Comparison of ENCODE assay signal across 8 mouse cellular contexts in genomic region chr1:140183208-140183607, GRCm38 (mm10). TPM values are rescaled to one million over a fixed set of nuclear protein-coding genes. Genes with fewer than 3 reads are reported as not detected.
DNase-seq lines count a peak whose midpoint lies in the region; ATAC-seq and TF ChIP-seq lines count a peak whose summit lies in the region.

No protein-coding gene starts in this region.

- H3K27me3 ChIP-seq in kidney, embryonic 15.5 days = no peaks in the 10 kb centered on the region

- H3K4me2 ChIP-seq in kidney, embryonic 15.5 days = no peak overlapping the region

- no peak overlapping the region for H3K9ac ChIP-seq in kidney, embryonic 15.5 days

- no peak for TF ChIP-seq CTCF in layer of hippocampus, adult 2 months (conservative IDR thresholded peaks at IDR 0.05)
- TF ChIP-seq CTCF in embryonic fibroblast, embryonic 13.5 days (IDR thresholded peaks at IDR 0.05; ENCODE audit: borderline replicate concordance, insufficient read depth, low read length) = no peak

- H3K4me1 ChIP-seq in embryonic fibroblast, embryonic 13.5 days (ENCODE audit: control insufficient read depth, insufficient read depth, low read length) = 0 out of 2 replicates have a peak, but pooled peaks cover 2% of the 10 kb centered on the region
- no peaks in the 10 kb centered on the region for H3K4me1 ChIP-seq in kidney, embryonic 15.5 days

- no peak for TF ChIP-seq POLR2A in embryonic fibroblast, embryonic 13.5 days (IDR thresholded peaks at IDR 0.05; ENCODE audit: low read depth, low read length)

- H3K4me3 ChIP-seq in layer of hippocampus, adult 2 months = peak overlapping the region; percentile 23
- H3K4me3 ChIP-seq in embryonic fibroblast, embryonic 13.5 days (ENCODE audit: insufficient read depth, low read length) = no peak overlapping the region
- H3K4me3 ChIP-seq in kidney, embryonic 15.5 days (replicated peaks) = peak overlapping the region; percentile 31

- no peaks in the 10 kb centered on the region for H3K36me3 ChIP-seq in kidney, embryonic 15.5 days

- peak overlapping the region; percentile 32; the same call in 1 of the 2 replicates for H3K27ac ChIP-seq in layer of hippocampus, adult 2 months
- H3K27ac ChIP-seq in embryonic fibroblast, embryonic 13.5 days (ENCODE audit: insufficient read depth, low read length) = peak overlapping the region; percentile 47; the same call in 1 of the 2 replicates
- peak overlapping the region; percentile 25 for H3K27ac ChIP-seq in kidney, embryonic 15.5 days

- peak; percentile 88 for ATAC-seq in kidney, embryonic 15.5 days (replicated peaks; ENCODE audit: low FRiP score)
- no peak for ATAC-seq in erythroid progenitor cell, adult 5-6 weeks (replicated peaks; ENCODE audit: low FRiP score, poor library complexity, severe bottlenecking)

- WGBS in kidney, embryonic 15.5 days = 22% methylated on average over 2 of the region's 2 CpGs

- no peaks in the 10 kb centered on the region for H3K9me3 ChIP-seq in kidney, embryonic 15.5 days (replicated peaks)

- no peak for DNase-seq in layer of hippocampus, adult 2 months (ENCODE audit: low spot score in 2 of 2)
- DNase-seq in layer of hippocampus, adult 8-10 months (ENCODE audit: low spot score in 2 of 2) = no peak
- peak; percentile 75 for DNase-seq in lung, postnatal 36 days
- DNase-seq in right cerebral cortex, adult 2 months (ENCODE audit: low spot score in 2 of 2) = no peak
- DNase-seq in thymus, postnatal 0 days (ENCODE audit: low spot score) = no peak

RNA-seq across cellular contexts. Expression of gene Cfh, which starts 0.4 kb away (rescaled TPM):
- 10 to 100 TPM; 11.3 to 17.1 TPM for total RNA-seq in layer of hippocampus, adult 2 months (2021)
- total RNA-seq in layer of hippocampus, adult 8-10 months (2022) = 10 to 100 TPM; 14.3 to 45.0 (median 29.3) TPM
- polyA plus RNA-seq in embryonic fibroblast, embryonic 13.5 days (2011; ENCODE audit: insufficient read length, low read depth, missing spikeins) = 7.6 and 8.1 TPM in 2 replicates
- 150 and 160 TPM in 2 replicates for polyA plus RNA-seq in kidney, embryonic 15.5 days (2015; fragmentation: Nextera tagmentation; extraction: Ambion mirVana)
- 0.84 and 1.1 TPM in 2 replicates for total RNA-seq in erythroid progenitor cell, adult 5-6 weeks (2015; ENCODE audit: low replicate concordance)
- total RNA-seq in erythroid progenitor cell, adult 5-6 weeks (2017; ENCODE audit: low replicate concordance) = 1.4 and 1.8 TPM in 2 replicates
- polyA plus RNA-seq in thymus, postnatal 0 days (2015; fragmentation: Nextera tagmentation; extraction: Ambion mirVana) = 4.0 and 4.2 TPM in 2 replicates

Comparison
In these comparisons a context has a peak if more than half of its experiments do, and no peak if none do; other contexts are left out.
1. RNA of gene Cfh, which starts 0.4 kb away (total RNA-seq): 14.3 to 45.0 TPM in layer of hippocampus, adult 8-10 months and 11.3 to 17.1 TPM in layer of hippocampus, adult 2 months; 0.84 to 1.8 TPM in erythroid progenitor cell, adult 5-6 weeks; every median in the first group is over 4 times any median in the second.
2. Peak in every context shown above with its lines, with median percentiles within 50 percentile points of each other: H3K27ac ChIP-seq.